ENCODE assay signal across 12 mouse cellular contexts in genomic region chr8:113581704-113582103, GRCm38 (mm10). TPM values are rescaled to one million over a fixed set of nuclear protein-coding genes. Genes with fewer than 3 reads are reported as not detected.
DNase-seq lines count a peak whose midpoint lies in the region; ATAC-seq lines count a peak whose summit lies in the region.
"Had no signal": no experiment of that assay in that cellular context is flagged by ENCODE, and none has a peak within 500 bp of the region (broad histone marks: within the 10 kb centered on the region; RNA-seq: fewer than 3 reads in every experiment).

No protein-coding gene starts in this region.

- no peak overlapping the region for H3K27ac ChIP-seq in forebrain, embryonic 12.5 days
- H3K27ac ChIP-seq in forebrain, embryonic 13.5 days = no peak overlapping the region
- no peak overlapping the region for H3K27ac ChIP-seq in kidney, embryonic 16.5 days (ENCODE audit: low read length)
- H3K27ac ChIP-seq in neural tube, embryonic 11.5 days (ENCODE audit: low read depth, low read length) = no peak overlapping the region
- H3K27ac ChIP-seq: heart, embryonic 15.5 days; liver, embryonic 13.5 days had no signal

- H3K36me3 ChIP-seq in forebrain, embryonic 12.5 days (replicated peaks) = no peaks in the 10 kb centered on the region
- no peaks in the 10 kb centered on the region for H3K36me3 ChIP-seq in forebrain, embryonic 13.5 days (ENCODE audit: poor library complexity, severe bottlenecking)
- no peaks in the 10 kb centered on the region for H3K36me3 ChIP-seq in kidney, embryonic 16.5 days (ENCODE audit: insufficient read depth, low read length)
- H3K36me3 ChIP-seq in neural tube, embryonic 11.5 days (ENCODE audit: control insufficient read depth, insufficient read depth, low read length) = no peaks in the 10 kb centered on the region
- H3K36me3 ChIP-seq: heart, embryonic 15.5 days; liver, embryonic 13.5 days had no signal

- no peak for DNase-seq in kidney, postnatal 36 days
- DNase-seq in retina, embryonic 14.5 days (ENCODE audit: low spot score) = peak; percentile 10
- no peak for DNase-seq in retina, postnatal 1 day
- DNase-seq in neural tube, embryonic 11.5 days (ENCODE audit: low spot score) = peak; percentile 46
- DNase-seq in spleen, postnatal 36 days (ENCODE audit: low spot score in 2 of 2) = no peak
- DNase-seq: liver, embryonic 13.5 days; thymus, postnatal 14 days had no signal

- H3K9ac ChIP-seq in forebrain, embryonic 12.5 days = no peak overlapping the region
- H3K9ac ChIP-seq in forebrain, embryonic 13.5 days = no peak overlapping the region
- H3K9ac ChIP-seq in kidney, embryonic 16.5 days (replicated peaks; ENCODE audit: low read length) = no peak overlapping the region
- H3K9ac ChIP-seq in neural tube, embryonic 11.5 days (ENCODE audit: low read length) = no peak overlapping the region
- H3K9ac ChIP-seq: heart, embryonic 15.5 days; liver, embryonic 13.5 days had no signal

- H3K27me3 ChIP-seq in forebrain, embryonic 12.5 days = no peaks in the 10 kb centered on the region
- H3K27me3 ChIP-seq in forebrain, embryonic 13.5 days = no peaks in the 10 kb centered on the region
- 0 out of 2 replicates have a peak, but pooled peaks cover 2% of the 10 kb centered on the region for H3K27me3 ChIP-seq in kidney, embryonic 16.5 days (ENCODE audit: insufficient read depth, low read length)
- H3K27me3 ChIP-seq in neural tube, embryonic 11.5 days (ENCODE audit: control insufficient read depth, insufficient read depth, low read length) = no peaks in the 10 kb centered on the region
- H3K27me3 ChIP-seq: heart, embryonic 15.5 days; liver, embryonic 13.5 days had no signal

- H3K4me2 ChIP-seq in forebrain, embryonic 12.5 days = no peak overlapping the region
- H3K4me2 ChIP-seq in forebrain, embryonic 13.5 days = no peak overlapping the region
- H3K4me2 ChIP-seq in kidney, embryonic 16.5 days (replicated peaks; ENCODE audit: low read depth, low read length) = 0 out of 2 replicates have a peak overlapping the region, but pooled peaks have one; percentile 10
- no peak overlapping the region for H3K4me2 ChIP-seq in neural tube, embryonic 11.5 days (ENCODE audit: low read depth)
- H3K4me2 ChIP-seq: liver, embryonic 13.5 days had no signal

- peaks cover 10% of the 10 kb centered on the region; the same call in 1 of the 2 replicates for H3K4me1 ChIP-seq in forebrain, embryonic 12.5 days
- H3K4me1 ChIP-seq in forebrain, embryonic 13.5 days = peaks cover 13% of the 10 kb centered on the region
- H3K4me1 ChIP-seq in kidney, embryonic 16.5 days (ENCODE audit: insufficient read depth, low read length) = peaks cover 13% of the 10 kb centered on the region; the same call in 1 of the 2 replicates
- H3K4me1 ChIP-seq in neural tube, embryonic 11.5 days (ENCODE audit: control insufficient read depth, insufficient read depth, low read length) = peaks cover 6% of the 10 kb centered on the region
- H3K4me1 ChIP-seq: liver, embryonic 13.5 days had no signal

- WGBS in forebrain, embryonic 12.5 days = 47% methylated on average over 12 of the region's 12 CpGs
- 41% methylated on average over 12 of the region's 12 CpGs for WGBS in forebrain, embryonic 13.5 days
- WGBS in kidney, embryonic 16.5 days = 11% methylated on average over 12 of the region's 12 CpGs
- WGBS in neural tube, embryonic 11.5 days = 15% methylated on average over 12 of the region's 12 CpGs

- peak; percentile 49 for ATAC-seq in forebrain, embryonic 12.5 days (ENCODE audit: low FRiP score)
- ATAC-seq in forebrain, embryonic 13.5 days = no peak
- peak; percentile 63; the same call in 1 of the 2 replicates for ATAC-seq in kidney, embryonic 16.5 days (ENCODE audit: low FRiP score, low TSS enrichment)
- ATAC-seq in neural tube, embryonic 11.5 days (ENCODE audit: insufficient read depth, low FRiP score, low TSS enrichment) = peak; percentile 20; the same call in 1 of the 2 replicates

- H3K9me3 ChIP-seq in forebrain, embryonic 12.5 days = no peaks in the 10 kb centered on the region
- no peaks in the 10 kb centered on the region for H3K9me3 ChIP-seq in forebrain, embryonic 13.5 days (replicated peaks)
- peaks cover under 1% of the 10 kb centered on the region; the same call in 1 of the 2 replicates for H3K9me3 ChIP-seq in kidney, embryonic 16.5 days (ENCODE audit: low read length)
- no peaks in the 10 kb centered on the region for H3K9me3 ChIP-seq in neural tube, embryonic 11.5 days (ENCODE audit: control insufficient read depth, low read length)
- H3K9me3 ChIP-seq: heart, embryonic 15.5 days; liver, embryonic 13.5 days had no signal

- no peak overlapping the region for H3K4me3 ChIP-seq in forebrain, embryonic 12.5 days (replicated peaks)
- H3K4me3 ChIP-seq in forebrain, embryonic 13.5 days = no peak overlapping the region
- H3K4me3 ChIP-seq in kidney, embryonic 16.5 days (ENCODE audit: low read length) = no peak overlapping the region
- no peak overlapping the region for H3K4me3 ChIP-seq in neural tube, embryonic 11.5 days (ENCODE audit: low read depth, low read length)
- H3K4me3 ChIP-seq: erythroblast, embryonic 14.5 days; liver, embryonic 13.5 days had no signal

RNA-seq across cellular contexts. Expression of gene Mon1b, which starts 53.7 kb away (rescaled TPM):
- polyA plus RNA-seq in forebrain, embryonic 12.5 days (2016; fragmentation: Nextera tagmentation; extraction: Ambion mirVana) = 11.3 and 14.2 TPM in 2 replicates
- 9.7 and 10.6 TPM in 2 replicates for polyA plus RNA-seq in forebrain, embryonic 13.5 days (2015; fragmentation: Nextera tagmentation; extraction: Ambion mirVana)
- polyA plus RNA-seq in kidney, embryonic 16.5 days (2015; fragmentation: Nextera tagmentation; extraction: Ambion mirVana) = 8.2 and 10.3 TPM in 2 replicates
- 11.8 and 13.3 TPM in 2 replicates for polyA plus RNA-seq in neural tube, embryonic 11.5 days (2014; fragmentation: Nextera tagmentation; extraction: Ambion mirVana)

Comparison
In these comparisons a context has a peak if more than half of its experiments do, and no peak if none do; other contexts are left out.
1. DNase-seq: peak in retina, embryonic 14.5 days (single experiment) and neural tube, embryonic 11.5 days (single experiment); none in kidney, postnatal 36 days (0 of 2), retina, postnatal 1 day (single experiment) and spleen, postnatal 36 days (0 of 2).